In the genomic region with DNA sequence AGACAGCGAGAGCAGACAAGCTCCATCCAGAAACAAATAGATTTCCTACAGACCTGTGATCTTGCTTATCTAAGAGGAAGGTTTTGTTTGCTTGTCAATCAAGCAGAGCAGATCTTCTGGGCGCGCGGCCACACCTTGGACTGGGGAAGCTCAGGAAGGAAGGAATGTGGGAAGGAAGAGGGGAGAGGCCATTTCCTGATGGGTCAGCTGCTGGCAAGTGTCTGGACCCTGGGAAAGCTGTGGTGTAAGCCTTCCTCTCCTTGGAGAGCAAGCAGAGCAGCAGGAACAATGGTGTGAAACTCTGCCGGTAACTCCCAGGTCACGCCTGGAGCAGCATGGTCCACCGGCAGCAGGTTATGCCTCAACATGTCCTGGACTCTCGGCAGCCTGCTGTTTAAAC, we compare ENCODE assay signal across 8 mouse cellular contexts.
A peak's percentile ranks its signal among the peaks of the same experiment; 100 is the strongest.
DNase-seq lines count a peak whose midpoint lies in the region; ATAC-seq lines count a peak whose summit lies in the region.

No protein-coding gene starts in this region.

- H3K4me1 ChIP-seq in kidney, embryonic 14.5 days (ENCODE audit: control insufficient read depth, insufficient read depth, low read length) = peaks cover 10% of the 10 kb centered on the region; the same call in 1 of the 2 replicates

- ATAC-seq in kidney, embryonic 14.5 days (ENCODE audit: low FRiP score, low TSS enrichment) = peak; percentile 63; the same call in 1 of the 2 replicates
- 0 out of 2 replicates have a peak, but pooled peaks have one; percentile 13 for ATAC-seq in monocyte, adult 5-6 weeks (replicated peaks; ENCODE audit: insufficient number of reproducible peaks, low FRiP score, low TSS enrichment, poor library complexity, severe bottlenecking)

- 0 out of 2 replicates have a peak overlapping the region, but pooled peaks have one; percentile 11 for H3K4me2 ChIP-seq in kidney, embryonic 14.5 days (replicated peaks; ENCODE audit: low read depth, low read length)

- H3K27ac ChIP-seq in kidney, embryonic 14.5 days (ENCODE audit: low read depth, low read length) = peak overlapping the region; percentile 48; the same call in 1 of the 2 replicates

- no peak overlapping the region for H3K4me3 ChIP-seq in kidney, embryonic 14.5 days (ENCODE audit: low read length)

- WGBS in kidney, embryonic 14.5 days = 28% methylated on average over 8 of the region's 8 CpGs

- H3K9me3 ChIP-seq in kidney, embryonic 14.5 days (ENCODE audit: control insufficient read depth, low read length) = no peaks in the 10 kb centered on the region

- H3K9ac ChIP-seq in kidney, embryonic 14.5 days (ENCODE audit: low read depth, low read length) = no peak overlapping the region

- peak; percentile 22 to 28 for DNase-seq in cerebellum, postnatal 14 days
- DNase-seq in cerebellum, adult 9-10 months = no peak
- peak; percentile 65 for DNase-seq in 3T3-L1 (ENCODE audit: low read depth, low spot score)
- peak; percentile 15 for DNase-seq in gastrocnemius, postnatal 10 days
- DNase-seq in thymus, postnatal 25 days = no peak
- no peak for DNase-seq in left cerebral cortex, adult 18-20 months (ENCODE audit: low spot score in 2 of 2)

- H3K27me3 ChIP-seq in kidney, embryonic 14.5 days (ENCODE audit: control insufficient read depth, insufficient read depth, low read length) = no peaks in the 10 kb centered on the region

- H3K36me3 ChIP-seq in kidney, embryonic 14.5 days (ENCODE audit: control insufficient read depth, insufficient read depth, low read length) = no peaks in the 10 kb centered on the region

Comparison
In these comparisons a context has a peak if more than half of its experiments do, and no peak if none do; other contexts are left out.
1. DNase-seq: peak in cerebellum, postnatal 14 days (2 of 2), 3T3-L1 (single experiment) and gastrocnemius, postnatal 10 days (single experiment); none in cerebellum, adult 9-10 months (single experiment), thymus, postnatal 25 days (single experiment) and left cerebral cortex, adult 18-20 months (0 of 2).